Mouse (Mus musculus) erythroblast, embryonic 14.5 days (primary cell): Measurements from ENCODE around the gene Cbx4.

ENCODE experiments used
- GATA1 ChIP-seq: IDR thresholded peaks from 2 replicates; pipeline ENCODE4 v1.6.1; 2012; ENCODE audit warnings: low read length, inconsistent platforms, mixed read lengths
- TAL1 ChIP-seq: IDR thresholded peaks from 3 replicates; pipeline ENCODE4 v1.6.1; 2012; ENCODE audit warnings: low read length, inconsistent platforms, mixed read lengths

DNA sequence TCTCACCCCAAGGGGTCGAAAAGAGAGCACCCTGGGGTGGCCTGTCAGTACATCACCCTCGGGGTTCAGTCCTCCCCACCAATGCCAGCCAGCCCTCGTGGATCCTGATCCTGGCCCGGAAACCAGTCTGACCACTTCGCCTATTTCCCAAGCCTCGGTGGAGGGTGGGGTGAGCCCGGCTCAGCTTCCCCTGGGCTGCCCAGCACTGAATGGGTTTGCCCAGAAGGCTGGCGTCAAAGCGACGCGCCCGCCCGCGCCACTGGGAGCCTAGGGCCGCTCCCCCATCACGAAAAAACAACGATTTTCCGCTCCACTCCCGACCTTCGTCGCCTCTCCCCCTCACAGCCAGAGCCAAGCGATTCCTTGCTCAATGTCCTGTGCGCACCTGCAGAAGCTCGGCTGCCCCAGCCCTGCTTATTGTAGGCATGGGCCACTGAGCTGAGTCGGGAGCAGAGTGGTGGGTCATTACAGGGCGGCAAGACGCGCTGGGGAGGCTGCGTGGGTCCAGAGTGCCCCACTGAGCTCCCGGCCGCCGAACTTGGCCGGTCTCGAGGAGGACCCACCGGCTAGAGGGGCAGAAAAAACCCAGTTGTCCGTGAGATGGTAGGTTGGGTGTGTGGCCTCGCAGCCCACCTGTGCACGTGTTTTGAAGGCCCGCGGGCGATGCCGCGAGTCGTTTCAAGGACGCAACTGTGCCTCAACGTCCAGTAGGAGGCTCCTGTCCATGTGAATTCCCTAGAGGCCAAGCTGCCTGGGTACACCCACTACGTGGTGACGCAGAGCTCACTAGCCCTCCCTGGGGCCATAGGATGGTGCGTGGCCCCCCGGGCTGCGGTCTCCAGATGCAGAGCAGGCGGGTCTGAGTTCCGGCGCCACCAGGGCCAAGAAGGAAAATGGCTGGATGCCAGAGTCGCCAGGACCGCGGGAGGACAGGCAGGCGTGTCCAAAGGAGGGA is 27.7 kb downstream of the Cbx4 start:
- TF ChIP-seq GATA1 (no peak), TAL1 (no peak)
